Mouse (Mus musculus) midbrain, embryonic 10.5 days (tissue): ENCODE results near the gene Mgst3. TPM values are rescaled to one million over a fixed set of nuclear protein-coding genes. Genes with fewer than 3 reads are reported as not detected.

ENCODE experiments used
- DNase-seq: peaks from one replicate; pipeline ENCODE4 v3.0.0-alpha.2; 2017; ENCODE audit warnings: low spot score
- H3K27ac ChIP-seq: fragments of 300-500 bp; sonication (generic); replicated peaks from 2 replicates; pipeline ENCODE4 v1.5.1; 2016; ENCODE audit warnings: mild to moderate bottlenecking
- H3K27me3 ChIP-seq: fragments of 300-500 bp; sonication (generic); 2 replicates; pipeline ENCODE4 v1.6.1; 2016; ENCODE audit warnings: low read depth, mild to moderate bottlenecking; ENCODE audit not compliant: poor library complexity, severe bottlenecking
- H3K36me3 ChIP-seq: fragments of 300-500 bp; sonication (generic); 2 replicates; pipeline ENCODE4 v1.6.1; 2016; ENCODE audit warnings: mild to moderate bottlenecking, moderate library complexity
- H3K4me1 ChIP-seq: fragments of 300-500 bp; sonication (generic); 2 replicates; pipeline ENCODE4 v1.6.1; 2016
- H3K4me3 ChIP-seq: fragments of 300-500 bp; sonication (generic); 2 replicates; pipeline ENCODE4 v1.5.1; 2016; ENCODE audit warnings: mild to moderate bottlenecking, moderate library complexity
- H3K9me3 ChIP-seq: fragments of 300-500 bp; sonication (generic); replicated peaks from 2 replicates; pipeline ENCODE4 v1.6.1; 2016; ENCODE audit warnings: mild to moderate bottlenecking
- WGBS: fragments of 180-500 bp; shearing (Covaris S2); methylation state at CpG from one replicate; pipeline ENCODE4 v1.1.7; 2016; 5-methylcytosine and 5-hydroxymethylcytosine counted together
- polyA plus RNA-seq: library from polyadenylated mRNA; unstranded; fragments of >200 nt; fragmentation: Nextera tagmentation; extraction: Ambion mirVana; gene quantifications from 2 replicates; pipeline ENCODE4 v1.2.1, GENCODE M21; 2016

Gene Mgst3
- 63.5 and 66.2 TPM in 2 replicates for polyA plus RNA-seq

GRCm38 (mm10) chr1:167393683-167394492 is at the start of gene Mgst3:
Gene Mgst3 (minus strand): TSS chr1:167393841.
- Histone ChIP-seq H3K27me3 (peaks cover 41% of the 10 kb centered on the region), H3K36me3 (no peaks in the 10 kb centered on the region), H3K9me3 (no peaks in the 10 kb centered on the region), H3K4me1 (peaks cover 17% of the 10 kb centered on the region), H3K27ac (peak within 1 kb of the TSS; percentile 96), H3K4me3 (peak within 1 kb of the TSS; percentile 78)
- under 1% methylated on average over 45 of the region's 45 CpGs for WGBS
- DNase-seq: peak; percentile 93

GRCm38 (mm10) chr1:167438231-167438885 is 44.7 kb upstream of the Mgst3 start:
- 79% methylated on average over 9 of the region's 9 CpGs for WGBS
- no peak for DNase-seq
- Histone ChIP-seq H3K36me3 (no peaks in the 10 kb centered on the region), H3K27me3 (no peaks in the 10 kb centered on the region), H3K27ac (no peak overlapping the region), H3K4me3 (no peak overlapping the region), H3K4me1 (no peaks in the 10 kb centered on the region), H3K9me3 (no peaks in the 10 kb centered on the region)

GRCm38 (mm10) chr1:167437091-167437490 is 43.5 kb upstream of the Mgst3 start:
- Histone ChIP-seq H3K27me3 (no peaks in the 10 kb centered on the region), H3K27ac (no peak overlapping the region), H3K9me3 (no peaks in the 10 kb centered on the region), H3K4me1 (no peaks in the 10 kb centered on the region), H3K36me3 (no peaks in the 10 kb centered on the region), H3K4me3 (no peak overlapping the region)
- DNase-seq: no peak
- 89% methylated on average over 7 of the region's 7 CpGs for WGBS

- H3K27me3 ChIP-seq: no peaks in the 10 kb centered on the region
- no peak overlapping the region for H3K4me3 ChIP-seq
- no peaks in the 10 kb centered on the region for H3K9me3 ChIP-seq
- H3K4me1 ChIP-seq: no peaks in the 10 kb centered on the region
- 85% methylated on average over 7 of the region's 7 CpGs for WGBS
- H3K27ac ChIP-seq: no peak overlapping the region
- H3K36me3 ChIP-seq: no peaks in the 10 kb centered on the region
- DNase-seq: no peak
Observed at GRCm38 (mm10) chr1:167436186-167436975, 42.7 kb upstream of the Mgst3 start.

GRCm38 (mm10) chr1:167434931-167435330 is 41.3 kb upstream of the Mgst3 start:
- H3K4me1 ChIP-seq: no peaks in the 10 kb centered on the region
- no peaks in the 10 kb centered on the region for H3K27me3 ChIP-seq
- H3K36me3 ChIP-seq: no peaks in the 10 kb centered on the region
- WGBS: 89% methylated on average over 4 of the region's 4 CpGs
- no peak for DNase-seq
- H3K4me3 ChIP-seq: no peak overlapping the region
- H3K27ac ChIP-seq: no peak overlapping the region
- no peaks in the 10 kb centered on the region for H3K9me3 ChIP-seq

GRCm38 (mm10) chr1:167430976-167431676 is 37.5 kb upstream of the Mgst3 start:
- Histone ChIP-seq H3K27ac (no peak overlapping the region), H3K36me3 (no peaks in the 10 kb centered on the region), H3K4me1 (no peaks in the 10 kb centered on the region), H3K4me3 (no peak overlapping the region), H3K27me3 (no peaks in the 10 kb centered on the region), H3K9me3 (no peaks in the 10 kb centered on the region)
- 79% methylated on average over 9 of the region's 9 CpGs for WGBS
- no peak for DNase-seq

- DNase-seq: no peak
- Histone ChIP-seq H3K9me3 (no peaks in the 10 kb centered on the region), H3K4me1 (no peaks in the 10 kb centered on the region), H3K4me3 (no peak overlapping the region), H3K27ac (no peak overlapping the region), H3K27me3 (no peaks in the 10 kb centered on the region), H3K36me3 (no peaks in the 10 kb centered on the region)
- WGBS: 91% methylated on average over 7 of the region's 7 CpGs
Observed at GRCm38 (mm10) chr1:167426681-167427080, 33.0 kb upstream of the Mgst3 start.

- WGBS: 81% methylated on average over 5 of the region's 5 CpGs
- no peaks in the 10 kb centered on the region for H3K36me3 ChIP-seq
Observed at GRCm38 (mm10) chr1:167425572-167425971, 31.9 kb upstream of the Mgst3 start.

GRCm38 (mm10) chr1:167422501-167423240 is 29.0 kb upstream of the Mgst3 start:
- H3K27ac ChIP-seq: no peak overlapping the region
- H3K4me1 ChIP-seq: no peaks in the 10 kb centered on the region
- DNase-seq: no peak
- WGBS: 87% methylated on average over 11 of the region's 11 CpGs
- no peak overlapping the region for H3K4me3 ChIP-seq
- H3K27me3 ChIP-seq: no peaks in the 10 kb centered on the region
- no peaks in the 10 kb centered on the region for H3K9me3 ChIP-seq
- H3K36me3 ChIP-seq: no peaks in the 10 kb centered on the region

More at GRCm38 (mm10) chr1:167425572-167425971, 31.9 kb upstream of the Mgst3 start:
- DNase-seq: no peak
- no peaks in the 10 kb centered on the region for H3K9me3 ChIP-seq
- H3K4me3 ChIP-seq: no peak overlapping the region
- no peak overlapping the region for H3K27ac ChIP-seq
- no peaks in the 10 kb centered on the region for H3K4me1 ChIP-seq
- H3K27me3 ChIP-seq: no peaks in the 10 kb centered on the region

GRCm38 (mm10) chr1:167414846-167415245 is 21.2 kb upstream of the Mgst3 start:
- H3K4me3 ChIP-seq: no peak overlapping the region
- DNase-seq: peak; percentile 68
- no peaks in the 10 kb centered on the region for H3K9me3 ChIP-seq
- H3K27ac ChIP-seq: no peak overlapping the region
- 6% methylated on average over 7 of the region's 7 CpGs for WGBS
- no peaks in the 10 kb centered on the region for H3K4me1 ChIP-seq
- H3K36me3 ChIP-seq: no peaks in the 10 kb centered on the region
- no peaks in the 10 kb centered on the region for H3K27me3 ChIP-seq

- Histone ChIP-seq H3K4me1 (no peaks in the 10 kb centered on the region), H3K27me3 (no peaks in the 10 kb centered on the region; the same call in 1 of the 2 replicates), H3K9me3 (no peaks in the 10 kb centered on the region), H3K27ac (no peak overlapping the region), H3K4me3 (no peak overlapping the region), H3K36me3 (no peaks in the 10 kb centered on the region)
- WGBS: 85% methylated on average over 12 of the region's 12 CpGs
- no peak for DNase-seq
Observed at GRCm38 (mm10) chr1:167411991-167412715, 18.5 kb upstream of the Mgst3 start.
